Mouse (Mus musculus) left cerebral cortex, adult 8-10 months (tissue): ENCODE measurements around the gene Angptl8. TPM values are rescaled to one million over a fixed set of nuclear protein-coding genes. Genes with fewer than 3 reads are reported as not detected.

Experiments
- microRNA-seq, 2 experiments: library from miRNA; unstranded; fragments of <30 nt; microRNA quantifications; one replicate each; pipeline ENCODE4 v1.2.0; 2022
- total RNA-seq, 4 experiments: library from RNA; stranded (reverse); gene quantifications; 2 replicates each; pipeline ENCODE4 v1.2.4; 2022

Gene Angptl8
- total RNA-seq, 4 experiments from 2014 or later: not detected

Small RNA genes within 50 kb of the gene (microRNA-seq; reads per million reads assigned to microRNA genes)
- 4.4 to 4.6 reads per million in 2 experiments for gene Mir7083

Other genes with a start within 250 kb of the Angptl8 start
- gene Timm29, start 242.8 kb upstream of the Angptl8 start, total RNA-seq: 10 to 100 TPM; 52.8 to 64.0 (median 54.5) TPM
- gene Yipf2, start 242.7 kb upstream of the Angptl8 start, total RNA-seq: 10 to 100 TPM; 20.7 to 25.4 (median 22.7) TPM
- gene Smarca4, start 219.3 kb upstream of the Angptl8 start, total RNA-seq: 100 to 1,000 TPM in 2 of 4 experiments, 10 to 100 TPM in 2; 96.5 to 103 (median 99.6) TPM
- gene Ldlr, start 112.0 kb upstream of the Angptl8 start, total RNA-seq: 10 to 100 TPM; 23.7 to 32.4 (median 28.6) TPM
- 1 to 10 TPM; 2.0 to 2.5 (median 2.2) TPM for gene Spc24, start 75.2 kb upstream of the Angptl8 start, total RNA-seq
- 10 to 100 TPM in 1 of 4 experiments, 1 to 10 TPM in 3; 9.1 to 10.9 (median 9.6) TPM for gene Kank2, start 36.8 kb upstream of the Angptl8 start, total RNA-seq
- gene Dock6, start 17.1 kb downstream of the Angptl8 start, total RNA-seq: 10 to 100 TPM; 14.6 to 19.8 (median 16.8) TPM
- 10 to 100 TPM; 10.7 to 15.7 (median 13.5) TPM for gene Rab3d, start 82.7 kb downstream of the Angptl8 start, total RNA-seq
- gene Ccdc159, start 92.0 kb downstream of the Angptl8 start, total RNA-seq: 10 to 100 TPM; 12.9 to 19.5 (median 16.0) TPM
- 10 to 100 TPM; 36.3 to 42.6 (median 39.4) TPM for gene Tmem205, start 92.0 kb downstream of the Angptl8 start, total RNA-seq
- 100 to 1,000 TPM; 133 to 152 (median 147) TPM for gene Plppr2, start 101.5 kb downstream of the Angptl8 start, total RNA-seq
- 10 to 100 TPM; 13.2 to 15.0 (median 14.8) TPM for gene Swsap1, start 120.2 kb downstream of the Angptl8 start, total RNA-seq
- gene Epor, start 128.0 kb downstream of the Angptl8 start, total RNA-seq: 10 to 100 TPM; 12.9 to 15.3 (median 14.4) TPM
- gene Rgl3, start 153.9 kb downstream of the Angptl8 start, total RNA-seq: 1 to 10 TPM; 2.7 to 4.4 (median 3.2) TPM
- 1 to 10 TPM; 6.6 to 9.2 (median 6.7) TPM for gene Ccdc151, start 167.1 kb downstream of the Angptl8 start, total RNA-seq
- 10 to 100 TPM; 89.5 to 94.0 (median 91.8) TPM for gene Prkcsh, start 167.3 kb downstream of the Angptl8 start, total RNA-seq
- 100 to 1,000 TPM; 132 to 153 (median 147) TPM for gene Elavl3, start 216.5 kb downstream of the Angptl8 start, total RNA-seq
- gene Gm49318, start 235.7 kb downstream of the Angptl8 start, total RNA-seq: not detected
- gene Zfp653, start 235.9 kb downstream of the Angptl8 start, total RNA-seq: 10 to 100 TPM; 20.7 to 23.7 (median 21.9) TPM
- gene Ecsit, start 249.9 kb downstream of the Angptl8 start, total RNA-seq: 10 to 100 TPM; 45.4 to 50.8 (median 48.0) TPM